Mouse (Mus musculus): ENCODE measurements around the gene Rnf144b. TPM values are rescaled to one million over a fixed set of nuclear protein-coding genes. Genes with fewer than 3 reads are reported as not detected.

The Rnf144b gene
- total RNA-seq, 2 experiments from 2014 or later = 3.4 to 6.7 TPM

- no peak for DNase-seq (ENCODE audit: low spot score in 2 of 2)
These were observed 93.5 kb downstream of the Rnf144b start for GRCm38 (mm10) chr13:47215815-47216585.

GRCm38 (mm10) chr13:47217107-47217571 is 94.7 kb downstream of the Rnf144b start:
- DNase-seq (ENCODE audit: low spot score in 2 of 2) = no peak

- DNase-seq (ENCODE audit: low spot score in 2 of 2) = no peak
These were observed 95.9 kb downstream of the Rnf144b start for GRCm38 (mm10) chr13:47218351-47218750.

GRCm38 (mm10) chr13:47220426-47220825 is 98.0 kb downstream of the Rnf144b start:
- DNase-seq (ENCODE audit: low spot score in 2 of 2) = no peak

DNA sequence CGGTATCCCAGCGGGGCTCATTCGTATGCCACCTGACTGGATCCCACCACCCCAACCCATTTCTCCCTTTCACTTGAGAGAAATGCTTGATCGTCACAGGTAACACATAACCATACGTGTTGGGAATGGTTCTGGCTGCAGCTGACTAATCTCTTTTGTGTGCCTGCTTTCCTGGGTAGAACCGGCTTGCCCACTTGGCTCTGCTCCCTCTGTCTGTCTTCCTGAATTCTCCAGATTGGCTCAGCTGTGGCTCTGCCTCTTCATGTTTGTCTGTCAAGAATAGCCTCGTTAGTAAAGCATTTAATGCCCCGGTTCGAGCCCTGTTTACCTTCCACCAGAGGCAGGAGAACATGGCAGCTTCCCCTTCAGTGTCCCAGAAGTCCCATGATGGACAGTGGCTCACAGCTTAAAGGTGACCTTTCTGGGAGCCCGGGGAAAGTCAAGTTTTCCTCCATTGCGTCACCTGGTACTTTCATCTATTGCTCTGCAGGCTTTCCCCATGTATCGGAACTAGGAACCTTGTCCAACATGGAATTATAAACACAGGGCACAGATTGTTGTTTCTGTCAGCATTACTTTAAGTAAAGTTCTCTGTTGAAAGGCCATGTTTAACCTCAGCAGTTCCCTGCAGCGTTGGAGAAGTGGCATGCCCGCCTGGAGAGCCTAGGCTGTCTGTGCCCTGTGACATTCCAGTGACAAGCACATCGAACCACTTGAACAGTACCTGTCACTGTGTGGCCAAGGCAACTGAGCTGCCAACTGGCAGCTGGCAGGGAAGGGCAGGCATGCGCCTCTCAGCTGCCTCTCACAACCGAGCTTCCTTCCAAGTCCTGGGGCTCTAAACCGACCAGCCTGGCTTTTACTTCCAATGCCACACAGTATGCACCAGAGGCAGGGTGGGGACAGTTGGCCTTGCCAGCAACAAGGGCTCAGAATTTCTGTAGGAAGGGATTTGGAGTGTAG is 101.4 kb downstream of the Rnf144b start:
- no peak for DNase-seq (ENCODE audit: low spot score in 2 of 2)

GRCm38 (mm10) chr13:47224648-47225323 is 102.3 kb downstream of the Rnf144b start:
- DNase-seq (ENCODE audit: low spot score in 2 of 2) = no peak

GRCm38 (mm10) chr13:47225324-47225697 is 102.9 kb downstream of the Rnf144b start:
- no peak for DNase-seq (ENCODE audit: low spot score in 2 of 2)

- no peak for DNase-seq (ENCODE audit: low spot score in 2 of 2)
These were observed 103.3 kb downstream of the Rnf144b start for GRCm38 (mm10) chr13:47225802-47226201.

DNA sequence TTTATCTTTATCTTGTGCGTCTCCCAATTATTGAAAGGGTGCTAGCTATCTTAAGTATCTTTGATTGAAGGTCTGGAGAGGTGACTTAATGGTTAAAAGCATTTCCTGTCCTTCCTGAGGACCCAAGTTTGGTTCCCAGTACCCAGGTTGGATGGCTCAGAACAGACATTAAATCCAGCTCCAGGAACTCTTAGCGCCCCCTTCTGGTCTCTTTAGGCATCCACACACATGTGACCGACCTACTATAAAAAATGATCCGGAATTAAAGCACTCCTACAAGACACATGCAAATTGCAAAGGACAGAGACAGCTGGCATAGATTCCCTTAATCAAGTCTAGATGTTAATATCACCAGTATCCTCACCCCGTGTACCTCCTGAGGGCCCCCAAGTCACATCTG is 104.1 kb downstream of the Rnf144b start:
- no peak for DNase-seq (ENCODE audit: low spot score in 2 of 2)

GRCm38 (mm10) chr13:47228201-47228600 is 105.7 kb downstream of the Rnf144b start:
- no peak for DNase-seq (ENCODE audit: low spot score in 2 of 2)

DNA sequence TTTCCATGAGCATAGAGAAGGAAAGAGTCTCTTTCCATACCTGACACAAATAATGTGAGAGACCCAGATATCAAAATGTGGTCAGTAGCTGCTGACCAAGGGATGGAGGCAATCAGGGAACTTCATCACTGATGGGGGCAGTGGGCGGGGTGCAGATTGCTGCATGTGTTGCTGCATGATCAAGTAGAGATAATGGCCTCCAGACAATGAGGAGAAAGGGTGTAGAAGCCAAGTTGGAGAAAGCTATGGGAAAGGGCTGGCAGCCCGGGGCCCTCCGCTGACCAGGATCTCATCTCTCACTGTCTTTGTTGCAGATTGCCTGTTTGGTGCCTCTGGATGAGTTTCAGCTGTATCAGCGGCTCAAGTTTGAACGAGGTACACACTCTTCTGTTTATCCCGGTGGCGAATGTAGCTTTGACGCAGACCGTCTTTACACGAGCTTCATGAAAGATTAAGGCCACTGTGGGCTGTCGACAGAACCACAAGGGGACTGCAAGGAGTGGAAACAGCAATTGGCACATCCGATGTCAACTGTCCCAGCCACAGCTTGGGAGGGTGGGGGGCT is 106.3 kb downstream of the Rnf144b start:
- no peak for DNase-seq (ENCODE audit: low spot score in 2 of 2)

GRCm38 (mm10) chr13:47232163-47232562 is 109.7 kb downstream of the Rnf144b start:
- DNase-seq (ENCODE audit: low spot score in 2 of 2) = no peak

- no peak for DNase-seq (ENCODE audit: low spot score in 2 of 2)
These were observed 114.9 kb downstream of the Rnf144b start for GRCm38 (mm10) chr13:47237376-47237775.

DNA sequence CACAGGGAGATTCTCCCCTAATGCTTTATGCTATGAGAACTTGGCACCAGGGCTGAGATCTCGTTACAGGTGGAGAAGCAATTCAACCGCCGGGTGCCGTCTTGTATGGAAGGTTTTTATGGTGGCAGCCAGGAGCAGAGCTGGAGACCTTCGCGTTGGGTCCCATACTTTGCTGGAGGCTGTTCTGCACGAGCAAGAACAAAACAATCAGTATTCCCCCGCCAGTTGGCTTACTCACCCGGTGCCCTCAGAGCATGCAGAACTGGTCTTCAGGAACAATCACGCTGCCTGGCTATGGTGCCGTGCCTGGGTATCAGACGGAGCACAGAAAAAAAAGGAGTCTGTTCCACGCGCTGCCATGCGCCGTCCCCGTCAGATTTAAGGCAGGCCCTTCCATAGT is 115.7 kb downstream of the Rnf144b start:
- DNase-seq (ENCODE audit: low spot score in 2 of 2) = no peak

DNA sequence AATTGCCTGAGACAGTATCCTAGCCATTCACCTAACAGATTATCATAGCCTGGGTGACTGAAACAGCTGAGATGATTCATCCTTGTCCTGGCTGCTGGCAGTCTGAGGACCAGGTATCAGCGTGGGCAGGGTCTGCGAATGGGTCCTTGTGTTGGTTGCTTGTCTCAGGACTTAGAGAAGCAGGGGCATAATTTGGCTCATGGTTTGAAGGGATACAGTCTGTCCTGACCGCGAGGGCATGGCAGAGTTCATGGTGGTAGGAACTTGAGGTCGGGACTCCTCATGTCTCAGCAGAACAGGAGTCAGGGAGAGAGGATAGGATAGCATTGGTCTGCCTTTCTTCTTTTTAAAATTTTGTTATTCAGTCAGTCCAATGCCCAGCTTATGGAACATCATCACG is 121.1 kb downstream of the Rnf144b start:
- no peak for DNase-seq (ENCODE audit: low spot score in 2 of 2)

- no peak for DNase-seq (ENCODE audit: low spot score in 2 of 2)
These were observed 122.3 kb downstream of the Rnf144b start for GRCm38 (mm10) chr13:47244771-47245170.

GRCm38 (mm10) chr13:47246459-47246858 is 124.0 kb downstream of the Rnf144b start:
- DNase-seq (ENCODE audit: low spot score in 2 of 2) = no peak

DNA sequence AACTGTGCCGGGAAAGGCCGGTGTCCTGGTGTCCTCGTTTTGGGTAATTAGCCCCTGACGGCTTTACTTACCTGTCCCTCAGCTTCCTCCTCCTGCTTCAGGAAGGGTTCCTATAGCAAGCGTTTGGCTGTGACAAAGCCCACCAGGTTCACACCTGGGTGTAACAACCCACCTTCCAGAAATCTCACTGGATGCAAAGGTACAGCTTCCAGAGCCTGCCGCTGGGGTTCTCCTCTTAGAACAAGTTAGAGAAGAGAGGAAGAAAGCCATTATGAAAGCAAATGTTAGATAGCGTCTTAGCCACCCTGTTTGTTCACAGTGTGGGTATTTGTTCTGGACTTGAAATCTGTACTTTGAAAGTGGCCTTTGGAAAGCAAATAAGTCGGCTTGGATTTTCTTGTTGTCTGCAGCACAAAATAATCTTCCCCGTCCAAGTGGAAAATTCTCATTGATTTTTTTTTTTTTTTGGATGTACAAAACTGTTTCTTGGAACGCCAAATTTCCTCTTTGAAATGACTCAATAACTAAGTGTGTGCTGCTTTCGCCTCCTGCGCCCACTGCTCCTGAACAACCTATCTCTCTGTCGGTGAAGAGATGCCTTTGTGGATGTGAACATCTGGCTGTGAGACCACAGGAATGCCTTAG is 124.8 kb downstream of the Rnf144b start:
- DNase-seq (ENCODE audit: low spot score in 2 of 2) = no peak

DNA sequence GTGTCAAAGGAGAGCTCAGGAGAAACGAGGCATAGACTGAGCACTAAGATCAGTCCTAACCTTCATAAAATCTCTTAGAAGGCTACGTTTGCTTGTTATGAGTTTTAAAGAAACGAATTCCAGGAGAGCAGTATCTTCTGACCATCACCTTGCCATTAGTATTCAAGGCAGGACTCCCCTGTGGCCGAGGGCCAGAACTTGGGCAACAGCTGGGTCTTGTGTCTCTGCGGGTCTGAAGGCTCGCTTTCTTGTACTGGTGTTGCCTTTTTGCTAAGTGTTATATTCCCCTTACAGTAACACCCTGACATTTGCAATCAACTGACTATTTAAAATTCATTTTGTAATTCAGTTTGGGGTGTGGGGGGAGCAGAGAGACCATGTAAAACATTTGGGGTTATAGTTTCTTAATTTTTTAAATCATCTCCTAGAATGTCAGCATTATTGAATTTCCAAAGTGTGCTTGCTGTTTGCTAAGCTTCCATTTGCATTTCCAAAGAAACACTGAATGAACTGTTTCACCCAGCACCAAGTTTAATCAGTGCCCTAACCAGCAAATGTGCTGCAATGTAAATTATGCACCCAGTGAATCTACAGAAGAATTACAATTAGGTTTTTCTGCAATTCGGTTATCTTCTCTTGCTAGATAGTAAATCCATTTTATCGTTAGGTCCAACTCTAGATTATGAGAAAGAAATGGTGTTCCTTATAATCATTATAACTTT is 126.0 kb downstream of the Rnf144b start:
- DNase-seq (ENCODE audit: low spot score in 2 of 2) = no peak

- no peak for DNase-seq (ENCODE audit: low spot score in 2 of 2)
These were observed 128.2 kb downstream of the Rnf144b start for GRCm38 (mm10) chr13:47250615-47251014.
